Mouse (Mus musculus) limb, embryonic 14.5 days (tissue): ENCODE measurements around the gene Iffo1. TPM values are rescaled to one million over a fixed set of nuclear protein-coding genes. Genes with fewer than 3 reads are reported as not detected.

Experiments
- ATAC-seq: fragments of 200-750 bp; cut with Nextera tagmentation; 2 replicates; pipeline ENCODE4 v1.8.0; 2017; ENCODE audit warnings: low read depth, moderate number of reproducible peaks, moderate TSS enrichment; ENCODE audit not compliant: low FRiP score
- DNase-seq: peaks from one replicate; pipeline ENCODE4 v3.0.0-alpha.2; 2015; ENCODE audit warnings: low spot score
- H3K27ac ChIP-seq: fragments of 300-500 bp; sonication (generic); replicated peaks from 2 replicates; pipeline ENCODE4 v1.5.1; 2014; ENCODE audit warnings: low read depth, mild to moderate bottlenecking, low read length, moderate library complexity, mixed read lengths
- H3K27me3 ChIP-seq: fragments of 300-500 bp; sonication (generic); 2 replicates; pipeline ENCODE4 v1.6.1; 2014; ENCODE audit warnings: low read length, mixed read lengths; ENCODE audit not compliant: control insufficient read depth, insufficient read depth
- H3K36me3 ChIP-seq: fragments of 300-500 bp; sonication (generic); 2 replicates; pipeline ENCODE4 v1.6.1; 2014; ENCODE audit warnings: mild to moderate bottlenecking, low read length, moderate library complexity, mixed read lengths; ENCODE audit not compliant: control insufficient read depth, insufficient read depth
- H3K4me1 ChIP-seq: fragments of 300-500 bp; sonication (generic); 2 replicates; pipeline ENCODE4 v1.6.1; 2014; ENCODE audit warnings: antibody characterized with exemption, low read length, mixed read lengths; ENCODE audit not compliant: control insufficient read depth, insufficient read depth
- H3K4me2 ChIP-seq: fragments of 300-500 bp; sonication (generic); replicated peaks from 2 replicates; pipeline ENCODE4 v1.6.1; 2014; ENCODE audit warnings: low read depth, mild to moderate bottlenecking, low read length, moderate library complexity; ENCODE audit not compliant: severe bottlenecking
- H3K4me3 ChIP-seq: fragments of 300-500 bp; sonication (generic); replicated peaks from 2 replicates; pipeline ENCODE4 v1.5.1; 2014; ENCODE audit warnings: low read length
- H3K9ac ChIP-seq: fragments of 300-500 bp; sonication (generic); 2 replicates; pipeline ENCODE4 v1.6.1; 2014; ENCODE audit warnings: mild to moderate bottlenecking, low read depth, low read length, moderate library complexity; ENCODE audit not compliant: severe bottlenecking
- H3K9me3 ChIP-seq: fragments of 300-500 bp; sonication (generic); 2 replicates; pipeline ENCODE4 v1.6.1; 2016; ENCODE audit warnings: low read length; ENCODE audit not compliant: control insufficient read depth
- POLR2A ChIP-seq: fragments of 200-500 bp; IDR thresholded peaks from 2 replicates; pipeline ENCODE4 v1.8.0; 2012; ENCODE audit warnings: inconsistent platforms, mild to moderate bottlenecking, moderate library complexity, borderline replicate concordance; ENCODE audit not compliant: insufficient read depth, insufficient read length; ENCODE audit errors: extremely low read depth
- WGBS: fragments of 180-500 bp; shearing (Covaris S2); extraction: QIAGEN DNeasy Blood & Tissue Kit; methylation state at CpG from one replicate; pipeline ENCODE4 v1.1.7; 2014; 5-methylcytosine and 5-hydroxymethylcytosine counted together
- polyA plus RNA-seq, 2 experiments: library from polyadenylated mRNA; depleted of rRNA in 1 of 2; stranded (reverse) in 1 of 2; unstranded in 1 of 2; fragments of >200 nt; fragmentation: Nextera tagmentation in 1 of 2; extraction: Ambion mirVana in 1 of 2; gene quantifications; 2 replicates each; pipeline versions ENCODE4 v1.2.1 to v1.2.3; 2012 to 2014

Gene Iffo1
- polyA plus RNA-seq, 2 experiments, result 34.1 to 64.7 TPM

GRCm38 (mm10) chr6:125164672-125165327, 19.8 kb downstream of the Iffo1 start:
- TF ChIP-seq POLR2A, result no peak
- Histone ChIP-seq H3K27ac (peak overlapping the region; percentile 87), H3K4me3 (peak overlapping the region; percentile 96), H3K4me1 (peaks cover 28% of the 10 kb centered on the region), H3K27me3 (no peaks in the 10 kb centered on the region), H3K9ac (peak overlapping the region; percentile 96), H3K4me2 (peak overlapping the region; percentile 91), H3K9me3 (no peaks in the 10 kb centered on the region), H3K36me3 (peaks cover 70% of the 10 kb centered on the region)
- ATAC-seq (peak; percentile 3; the same call in 1 of the 2 replicates), DNase-seq (peak; percentile 75)
- WGBS, result under 1% methylated on average over 31 of the region's 39 CpGs

GRCm38 (mm10) chr6:125165328-125165891, 20.4 kb downstream of the Iffo1 start:
- peak; percentile 89 for ATAC-seq
- 2% methylated on average over 32 of the region's 36 CpGs for WGBS
- Histone ChIP-seq H3K4me2 (peak overlapping the region; percentile 91), H3K4me3 (peak overlapping the region; percentile 96), H3K27me3 (no peaks in the 10 kb centered on the region), H3K9me3 (no peaks in the 10 kb centered on the region), H3K4me1 (peaks cover 28% of the 10 kb centered on the region), H3K27ac (peak overlapping the region; percentile 88), H3K36me3 (peaks cover 71% of the 10 kb centered on the region), H3K9ac (peak overlapping the region; percentile 96)
- peak; percentile 100 for TF ChIP-seq POLR2A
- DNase-seq, result peak; percentile 99

GRCm38 (mm10) chr6:125166051-125166751, 21.2 kb downstream of the Iffo1 start, which contains the start of gene Gapdh:
Gene Gapdh (minus strand): TSS chr6:125166467.
- TF ChIP-seq POLR2A, result no peak
- Histone ChIP-seq H3K27me3 (no peaks in the 10 kb centered on the region), H3K4me3 (peak within 1 kb of the TSS; percentile 96), H3K4me2 (peak within 1 kb of the TSS; percentile 91), H3K27ac (peak within 1 kb of the TSS; percentile 88), H3K9ac (peak within 1 kb of the TSS; percentile 96), H3K9me3 (no peaks in the 10 kb centered on the region), H3K4me1 (peaks cover 28% of the 10 kb centered on the region), H3K36me3 (peaks cover 71% of the 10 kb centered on the region)
- DNase-seq (peak; percentile 70), ATAC-seq (peak; percentile 21)
- WGBS, result 3% methylated on average over 18 of the region's 18 CpGs

GRCm38 (mm10) chr6:125166861-125167650, 22.0 kb downstream of the Iffo1 start:
- TF ChIP-seq POLR2A, result no peak
- ATAC-seq, result peak; percentile 27

GRCm38 (mm10) chr6:125168086-125168485, 23.0 kb downstream of the Iffo1 start:
- Histone ChIP-seq H3K9ac (no peak overlapping the region), H3K9me3 (no peaks in the 10 kb centered on the region), H3K27me3 (no peaks in the 10 kb centered on the region), H3K27ac (no peak overlapping the region), H3K4me3 (no peak overlapping the region), H3K36me3 (peaks cover 77% of the 10 kb centered on the region), H3K4me2 (no peak overlapping the region), H3K4me1 (peaks cover 28% of the 10 kb centered on the region)
- TF ChIP-seq POLR2A, result no peak
- 90% methylated on average over 14 of the region's 14 CpGs for WGBS
- no peak for DNase-seq
- no peak for ATAC-seq

More at GRCm38 (mm10) chr6:125166861-125167650, 22.0 kb downstream of the Iffo1 start:
- no peaks in the 10 kb centered on the region for H3K9me3 ChIP-seq
- H3K27ac ChIP-seq, result peak overlapping the region; percentile 88
- H3K4me2 ChIP-seq, result peak overlapping the region; percentile 91
- H3K4me3 ChIP-seq, result peak overlapping the region; percentile 96
- WGBS, result 21% methylated on average over 10 of the region's 10 CpGs
- H3K27me3 ChIP-seq, result no peaks in the 10 kb centered on the region
- peak overlapping the region; percentile 96 for H3K9ac ChIP-seq
- peaks cover 28% of the 10 kb centered on the region for H3K4me1 ChIP-seq
- H3K36me3 ChIP-seq, result peaks cover 73% of the 10 kb centered on the region
- DNase-seq, result peak; percentile 49
